Mouse (Mus musculus) granulocyte monocyte progenitor cell, adult 5-6 weeks (primary cell): ENCODE measurements around the gene Esrrg. TPM values are rescaled to one million over a fixed set of nuclear protein-coding genes. Genes with fewer than 3 reads are reported as not detected.

ENCODE experiments used
- ATAC-seq: replicated peaks from 2 replicates; pipeline ENCODE4 v1.8.0; 2016; ENCODE audit warnings: mild to moderate bottlenecking, moderate TSS enrichment, inconsistent platforms; ENCODE audit not compliant: poor library complexity, severe bottlenecking
- total RNA-seq, 2 experiments: library from RNA; stranded (forward) in 1 of 2; stranded (reverse) in 1 of 2; fragments of 200-712, 200-1000 nt in 1 of 2; fragments of >200 nt in 1 of 2; fragmentation: Nextera tagmentation in 1 of 2; gene quantifications; 2 replicates each; pipeline ENCODE4 v1.2.3; 2014 to 2017

The Esrrg gene
- total RNA-seq (2014; fragmentation: Nextera tagmentation) (not detected in 2 replicates), total RNA-seq (2017) (not detected in 2 replicates)

DNA sequence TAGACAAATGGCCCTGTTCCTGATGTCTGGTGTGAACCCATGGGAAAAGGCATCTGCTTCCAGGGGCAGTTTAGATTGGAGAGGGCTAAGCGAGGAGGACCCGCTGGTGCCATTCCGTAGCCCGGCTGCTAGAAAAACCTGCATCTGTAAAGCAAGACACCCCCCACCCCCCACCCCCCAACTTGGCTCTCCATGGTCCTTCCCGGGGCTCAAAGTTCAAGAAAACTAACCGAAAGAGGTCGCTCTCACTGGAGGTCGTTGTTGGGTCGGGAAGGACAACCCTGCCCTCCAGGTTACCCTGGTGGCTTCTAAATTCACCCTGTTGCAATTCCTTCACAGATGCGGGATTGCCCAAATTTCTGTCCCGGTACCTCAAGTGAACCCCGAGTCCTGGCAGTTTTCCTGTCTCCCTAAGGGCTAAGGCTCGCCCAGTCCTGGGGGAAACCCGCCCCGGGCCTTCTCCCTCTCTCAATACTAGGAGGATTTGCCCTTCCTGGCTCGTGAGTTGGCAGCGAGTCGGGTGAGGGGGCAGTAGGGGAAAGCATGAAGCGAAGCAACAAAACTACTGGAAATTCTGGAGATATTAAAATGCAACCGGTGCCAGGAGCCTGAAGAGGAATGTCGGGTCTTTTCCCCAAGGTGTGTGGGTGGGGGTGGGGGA, at the start of gene Esrrg:
Gene Esrrg, plus strand, starts transcription at position 531 of the 661 bp plus-strand sequence.
- ATAC-seq: no peak

DNA sequence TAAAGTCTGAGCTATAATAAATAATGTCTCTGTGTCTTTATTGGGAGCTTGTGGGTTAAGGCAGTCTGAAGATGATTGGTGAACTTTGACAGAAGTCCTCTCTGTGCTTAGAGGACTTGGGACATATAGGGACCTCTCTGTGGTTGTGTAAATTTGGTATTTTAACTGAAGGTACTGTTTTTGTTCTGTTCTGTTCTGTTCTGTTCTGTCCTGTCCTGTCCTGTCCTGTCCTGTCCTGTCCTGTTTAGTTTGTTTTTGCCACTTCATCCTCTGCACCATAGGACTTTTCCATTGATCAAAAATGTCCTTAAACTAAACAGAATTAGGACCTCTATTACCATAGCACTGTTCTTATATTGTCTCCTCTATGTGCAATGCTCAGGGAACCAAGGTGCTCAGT, 24.6 kb upstream of the Esrrg start:
- ATAC-seq: no peak

DNA sequence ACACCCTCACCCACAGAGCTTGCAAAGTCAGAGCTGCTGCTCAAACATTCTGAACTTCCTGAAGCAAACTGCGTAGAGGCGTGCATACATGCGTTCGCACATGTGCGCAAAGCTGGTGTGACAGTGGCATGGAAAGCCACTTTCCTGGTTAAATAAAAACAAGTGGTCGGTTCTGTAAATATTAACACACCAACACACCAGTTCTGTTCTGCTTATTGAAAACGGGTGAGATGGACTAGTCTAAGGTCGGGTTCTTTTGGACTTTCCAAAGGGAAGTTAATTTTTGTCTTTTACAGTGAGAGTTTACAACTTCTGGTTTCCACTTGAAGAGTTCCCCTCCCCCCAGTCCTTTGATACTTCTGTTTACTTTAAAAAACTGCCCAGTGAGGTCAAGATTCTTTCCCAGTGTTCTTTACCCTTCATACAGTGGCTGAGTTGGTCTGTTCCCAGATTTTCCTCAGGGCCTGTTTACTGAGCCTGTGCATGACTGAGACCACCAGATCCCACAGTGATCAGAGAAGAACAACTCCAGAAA, 22.0 kb upstream of the Esrrg start:
- no peak for ATAC-seq

DNA sequence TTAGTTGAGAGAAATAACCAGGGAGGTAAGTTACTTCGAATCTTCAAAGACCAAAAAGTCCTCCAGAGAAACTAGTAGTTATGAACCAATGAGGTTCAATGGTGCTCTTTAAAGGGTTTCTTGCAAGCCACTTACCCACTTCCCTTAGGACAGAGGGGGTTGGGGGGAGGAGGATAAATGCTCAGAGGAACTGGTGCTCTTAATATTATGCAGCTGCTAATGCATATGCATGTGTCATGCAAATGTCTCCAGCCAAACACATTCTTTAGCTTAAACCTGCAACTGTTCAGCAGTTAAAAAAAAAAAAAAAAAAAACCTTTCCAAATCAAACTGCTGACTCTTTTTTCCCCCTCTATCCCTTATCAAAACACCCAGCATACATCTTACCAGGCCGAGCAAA, 5.6 kb upstream of the Esrrg start:
- ATAC-seq: no peak

DNA sequence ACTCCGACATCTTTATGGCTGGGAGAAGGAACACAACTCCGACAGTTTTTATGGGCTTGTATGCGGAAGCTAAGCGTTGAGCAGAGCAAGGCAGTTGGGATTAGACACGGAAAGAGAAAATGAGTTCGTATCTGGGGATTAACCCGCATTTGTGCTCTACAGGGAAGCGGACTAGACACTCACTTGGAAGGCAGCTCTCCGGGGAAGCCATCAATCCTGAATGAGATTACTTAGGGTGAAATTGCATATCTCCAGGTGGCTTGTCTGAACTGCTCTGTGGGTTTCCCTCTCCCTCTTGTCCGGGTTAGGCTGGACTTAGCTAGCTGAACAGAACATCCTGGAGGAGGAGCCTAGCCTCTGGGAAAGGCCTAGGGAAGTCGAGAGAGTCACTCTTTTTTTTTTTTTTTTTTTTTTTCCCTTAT, 4.5 kb upstream of the Esrrg start:
- ATAC-seq: no peak

DNA sequence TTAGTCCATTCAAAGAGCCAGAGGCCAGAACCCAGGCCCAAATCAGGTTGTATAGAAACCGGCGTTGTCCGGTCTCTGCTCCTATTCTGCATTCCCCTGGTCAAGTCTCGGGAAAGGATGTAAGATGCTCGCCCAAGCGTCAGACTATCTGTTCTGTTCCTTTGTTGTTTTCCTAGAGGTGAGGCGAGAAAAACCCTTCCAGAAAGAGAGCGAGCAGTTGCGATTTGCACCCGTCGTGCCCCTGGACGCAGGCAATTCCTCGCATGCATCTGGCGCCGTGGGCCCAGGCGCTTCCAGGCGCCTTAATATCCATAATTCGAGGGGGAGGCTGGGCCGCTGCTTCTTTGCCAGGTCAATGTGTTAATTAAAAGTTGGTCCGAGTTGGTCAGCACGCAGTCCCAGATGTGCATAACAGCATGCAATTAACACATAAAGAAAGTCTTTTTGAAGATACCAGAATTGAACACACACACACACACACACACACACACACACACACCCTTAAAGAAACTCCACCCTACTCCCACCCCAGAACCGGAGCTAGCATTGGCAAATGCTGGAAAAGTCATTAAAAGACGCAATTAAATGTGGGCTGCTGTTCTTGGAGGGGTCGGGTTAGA, 3.8 kb upstream of the Esrrg start:
- no peak for ATAC-seq

DNA sequence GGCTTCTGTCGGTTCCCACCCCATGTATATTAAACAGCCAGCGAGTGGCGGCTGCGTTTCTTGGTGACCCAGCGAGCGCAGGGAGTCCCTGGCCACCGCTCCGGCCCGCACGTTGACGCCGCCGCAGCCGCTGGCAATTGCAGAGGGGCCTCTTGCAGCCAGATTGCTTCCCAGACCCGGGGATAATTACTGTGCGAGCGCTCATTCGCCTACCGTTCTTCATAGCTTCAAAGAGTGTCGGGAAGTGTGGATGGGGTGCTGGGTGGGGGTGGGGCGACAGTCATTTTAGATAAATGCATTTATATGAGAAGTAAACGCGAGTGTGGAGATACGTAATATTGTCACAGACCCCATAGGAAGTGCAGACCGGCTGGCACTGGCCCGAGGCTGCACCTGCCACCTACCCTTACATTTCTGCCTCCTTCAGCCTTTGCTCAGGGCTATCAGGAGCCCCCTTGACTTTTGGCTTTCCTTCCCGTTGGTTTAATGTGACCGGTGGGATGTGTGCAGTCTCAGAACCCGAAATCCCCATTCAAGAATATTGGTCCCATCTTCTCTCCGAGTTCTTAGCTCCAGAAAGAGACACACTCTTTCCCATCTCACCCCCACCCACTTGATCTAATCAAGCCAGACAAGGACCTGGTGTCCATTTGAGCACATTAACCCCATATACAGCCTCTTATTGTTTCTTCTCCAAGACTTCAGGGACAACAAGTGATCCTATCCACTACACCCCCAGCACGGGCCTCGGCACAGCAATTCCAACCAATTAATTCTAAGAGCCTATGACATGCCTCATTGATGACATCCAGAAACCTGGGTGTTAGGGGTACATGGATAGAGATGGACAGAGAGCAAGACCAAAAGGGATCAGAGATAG, 3.0 kb upstream of the Esrrg start:
- ATAC-seq: no peak

DNA sequence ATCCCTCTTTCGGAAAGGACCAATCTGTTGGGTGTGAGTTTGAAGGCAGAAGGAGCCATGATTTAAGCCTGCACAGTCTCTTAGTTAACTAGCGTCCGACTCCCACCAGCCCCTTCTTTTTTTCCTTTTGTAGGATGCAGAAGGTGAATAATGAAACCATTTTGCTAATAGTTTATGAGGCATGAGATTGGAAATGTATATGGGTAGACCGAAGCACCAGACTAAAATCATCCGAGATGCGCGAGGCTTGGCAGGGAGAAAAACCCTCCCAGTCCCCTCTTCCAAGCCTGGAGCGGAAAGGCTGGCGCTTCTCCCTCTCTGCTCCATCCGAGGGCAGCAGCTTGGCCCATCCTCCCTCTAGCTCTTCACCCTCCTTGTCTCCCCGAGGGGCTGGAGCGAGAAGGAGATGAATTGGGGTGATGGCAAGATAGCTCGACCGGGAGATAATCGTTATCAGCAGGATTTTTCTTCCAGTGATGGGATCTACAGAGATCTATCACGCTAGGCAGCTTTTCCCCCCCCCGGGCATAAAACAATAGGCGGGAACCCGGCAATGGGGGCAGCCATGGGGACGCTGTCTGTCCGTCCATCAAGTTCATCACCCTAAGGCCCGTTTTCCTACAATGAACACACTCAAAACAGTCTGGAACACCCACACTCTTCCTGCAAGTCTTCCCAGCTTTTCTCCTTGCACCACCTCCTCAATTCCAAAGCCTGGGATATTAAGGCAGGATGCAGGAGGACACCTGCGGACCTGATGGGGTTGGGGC, 2.1 kb upstream of the Esrrg start:
- ATAC-seq: no peak

DNA sequence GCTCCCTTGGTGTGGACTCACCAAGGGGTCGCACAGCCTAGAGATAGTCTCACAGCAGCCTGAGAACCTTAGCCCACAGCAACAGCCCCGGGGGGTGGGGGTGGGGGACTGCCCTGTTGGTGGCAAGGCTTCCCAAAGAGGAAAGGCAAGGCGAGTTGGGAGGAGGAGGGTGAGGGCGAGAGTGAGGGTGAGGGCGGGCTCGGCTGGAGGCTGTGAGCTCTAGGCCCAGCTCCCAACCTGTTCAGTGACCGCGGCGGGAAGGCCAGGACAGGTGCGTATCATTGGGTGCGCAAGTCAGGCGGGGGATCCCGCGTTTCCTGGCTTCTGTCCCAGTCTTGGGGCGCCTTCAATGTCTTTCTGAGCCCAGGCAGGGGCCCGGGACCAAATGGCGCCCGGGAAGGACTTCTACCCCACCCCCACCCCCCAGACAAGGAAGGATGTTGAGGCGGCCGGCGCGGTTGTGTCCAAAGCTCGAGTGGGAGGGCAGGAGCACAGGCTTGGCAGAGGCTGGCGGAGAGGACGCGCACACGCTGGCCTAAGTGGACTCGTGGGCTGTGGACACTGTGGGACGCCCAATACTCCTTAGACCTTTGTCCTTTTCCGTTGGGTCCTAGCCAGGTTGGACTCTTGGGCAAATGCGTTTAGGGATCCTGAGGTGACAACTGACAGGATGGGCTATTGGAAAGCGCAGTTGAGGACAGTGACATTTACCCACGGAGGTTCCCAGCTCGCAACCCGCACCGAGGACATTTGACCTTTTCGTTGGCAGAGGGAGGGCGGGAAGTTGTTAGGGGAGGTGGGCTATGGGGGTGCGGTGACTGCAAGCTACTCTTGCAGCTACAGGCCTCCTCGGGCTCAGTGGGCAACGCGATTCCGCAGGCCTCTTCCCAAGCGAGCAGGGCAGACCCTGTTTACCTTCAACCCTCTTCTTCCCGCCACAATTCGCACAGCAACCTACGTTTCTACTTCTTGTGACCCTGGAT, 1.2 kb upstream of the Esrrg start:
- no peak for ATAC-seq

DNA sequence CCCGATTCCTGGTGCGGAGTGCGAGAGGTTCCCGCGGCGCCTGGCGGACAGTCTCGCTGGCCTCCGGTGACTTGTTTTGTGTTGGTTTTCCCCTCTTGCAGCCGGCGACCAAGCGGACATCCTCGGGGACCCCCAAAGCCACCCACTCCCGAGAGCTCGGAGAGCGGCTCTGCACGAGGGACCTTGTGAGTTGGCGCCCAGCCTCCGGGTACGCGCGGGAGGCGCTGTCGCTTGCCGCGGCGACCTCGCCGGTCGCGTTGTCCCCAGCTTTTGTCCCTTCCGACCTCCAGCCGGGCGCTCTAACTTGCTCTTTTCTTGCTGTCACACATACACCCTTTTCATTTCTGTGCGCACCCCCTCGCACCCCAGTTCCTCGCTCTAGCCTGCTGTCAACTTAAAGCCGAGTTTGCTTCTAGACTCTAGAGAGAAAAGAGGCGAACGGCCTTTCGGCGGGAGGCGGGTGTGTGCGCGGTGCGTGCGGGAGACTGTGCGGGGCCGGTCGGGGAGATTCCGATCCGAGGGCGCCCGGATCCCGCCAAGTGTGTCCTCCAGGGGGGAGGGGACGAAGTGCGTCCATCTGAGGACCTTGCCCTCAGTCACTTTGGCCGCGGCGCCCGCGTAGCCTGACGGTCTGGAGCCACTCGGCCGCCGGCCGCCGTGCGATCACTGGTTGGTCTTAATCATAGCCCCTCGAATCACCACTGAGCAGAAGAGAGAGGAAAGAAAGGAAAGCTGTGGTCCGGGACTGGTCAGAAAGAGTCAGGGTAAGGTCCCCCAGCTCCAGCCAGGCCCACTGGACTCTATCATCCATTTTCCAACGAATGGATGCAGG, 646 bp downstream of the Esrrg start:
- ATAC-seq: peak; percentile 38; the same call in 1 of the 2 replicates

DNA sequence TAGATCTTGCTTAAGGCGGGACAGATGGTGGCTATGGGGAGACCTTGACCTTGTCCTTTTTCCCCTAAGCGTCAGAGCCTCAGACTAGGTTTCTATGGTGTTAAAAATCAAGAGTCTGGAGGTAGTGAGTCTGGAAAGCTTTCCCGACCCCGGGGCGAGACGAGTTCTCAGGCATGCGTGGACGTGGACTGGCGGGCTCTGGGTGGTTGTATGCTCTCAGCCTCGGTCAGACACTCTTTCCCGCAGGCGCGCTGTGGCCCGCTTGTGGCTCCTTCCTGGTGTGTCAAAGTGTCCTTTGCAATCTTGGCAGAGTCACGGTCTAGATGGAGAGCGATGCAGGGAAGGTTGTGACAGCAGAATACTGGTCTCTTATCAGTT, 1.3 kb downstream of the Esrrg start:
- no peak for ATAC-seq

DNA sequence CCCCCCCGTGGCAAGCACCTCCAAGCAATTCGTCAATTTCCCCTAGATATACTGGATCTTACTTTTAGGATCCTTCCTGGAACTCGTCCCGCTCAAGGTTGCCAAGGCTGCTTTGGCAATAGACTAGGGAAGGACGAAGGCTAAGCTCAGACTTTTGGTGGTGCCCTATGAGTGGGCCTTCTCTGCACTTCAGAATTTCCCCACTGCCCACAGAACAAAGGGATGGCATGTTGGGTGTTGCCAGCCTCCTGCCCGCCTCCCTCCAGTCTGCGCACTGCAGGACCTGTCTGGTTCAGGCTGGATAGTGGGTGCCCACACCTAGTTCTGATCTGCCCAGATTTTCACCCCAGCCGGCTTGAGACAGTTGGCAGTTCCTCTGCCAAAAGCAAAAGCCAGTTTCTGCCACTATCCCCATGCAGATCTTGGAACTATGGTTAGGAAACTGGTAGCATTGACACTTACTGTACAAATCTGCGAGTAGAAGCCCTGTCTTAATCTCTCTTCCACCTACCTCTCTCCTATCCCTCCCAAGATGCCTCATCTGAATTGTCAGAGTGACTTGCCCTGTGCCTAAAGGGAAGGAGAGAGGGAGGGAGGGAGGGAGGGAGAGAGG, 1.9 kb downstream of the Esrrg start:
- no peak for ATAC-seq

DNA sequence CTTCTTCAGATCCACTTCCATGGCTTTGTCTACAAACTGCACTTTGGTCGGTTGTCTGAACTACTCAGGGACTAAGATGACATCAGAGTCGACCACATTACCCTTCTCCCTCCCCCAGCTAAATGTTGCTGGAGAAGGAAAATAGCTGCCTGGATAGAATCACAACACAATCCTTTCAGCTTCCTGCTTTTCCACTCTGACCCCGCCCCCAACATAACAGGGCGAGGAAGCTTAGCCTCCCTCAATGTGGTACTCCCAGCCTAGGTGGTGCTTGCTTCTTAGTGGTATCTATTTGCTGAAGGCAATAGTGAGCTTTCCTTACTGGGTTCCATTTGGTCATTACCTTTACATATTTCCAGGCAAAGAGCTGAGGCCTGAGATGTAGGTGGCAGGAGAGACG, 3.3 kb downstream of the Esrrg start:
- no peak for ATAC-seq

DNA sequence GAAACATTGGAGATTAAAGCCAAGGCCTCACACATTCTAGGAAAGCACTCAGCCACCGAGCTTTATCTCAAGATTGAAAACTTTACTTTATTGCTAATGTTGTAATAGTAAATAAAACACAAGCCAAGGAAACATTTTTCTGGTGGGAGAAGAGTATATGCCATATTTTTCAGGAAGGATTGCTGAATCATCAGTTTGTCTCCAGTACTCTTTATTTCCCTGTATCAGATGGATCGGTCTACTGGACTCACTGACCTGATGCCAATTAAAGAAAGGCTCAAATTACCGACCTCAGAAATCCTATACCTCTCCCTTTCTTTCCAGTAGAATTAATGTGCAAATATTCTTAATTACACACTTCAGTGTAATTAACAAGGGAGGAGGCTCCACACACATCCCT, 4.7 kb downstream of the Esrrg start:
- ATAC-seq: no peak

DNA sequence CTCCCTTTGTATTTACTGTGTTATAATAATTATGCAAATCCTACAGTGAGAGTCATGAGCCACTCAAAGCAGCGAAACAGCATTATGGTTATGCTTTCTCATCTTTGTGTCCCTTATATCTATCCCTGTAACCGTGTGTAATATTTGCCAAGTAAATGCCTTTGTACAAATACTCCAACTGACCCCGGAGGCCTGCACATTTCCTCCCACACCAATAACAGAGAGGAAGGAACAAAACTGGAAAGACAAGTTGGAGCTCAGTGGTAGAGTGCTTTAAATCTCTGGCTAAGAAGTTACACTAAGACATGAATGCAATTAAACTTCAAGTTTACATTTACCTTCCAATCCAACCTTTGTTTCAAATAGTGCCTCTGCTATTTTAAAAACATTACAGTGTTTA, 15.4 kb downstream of the Esrrg start:
- no peak for ATAC-seq

DNA sequence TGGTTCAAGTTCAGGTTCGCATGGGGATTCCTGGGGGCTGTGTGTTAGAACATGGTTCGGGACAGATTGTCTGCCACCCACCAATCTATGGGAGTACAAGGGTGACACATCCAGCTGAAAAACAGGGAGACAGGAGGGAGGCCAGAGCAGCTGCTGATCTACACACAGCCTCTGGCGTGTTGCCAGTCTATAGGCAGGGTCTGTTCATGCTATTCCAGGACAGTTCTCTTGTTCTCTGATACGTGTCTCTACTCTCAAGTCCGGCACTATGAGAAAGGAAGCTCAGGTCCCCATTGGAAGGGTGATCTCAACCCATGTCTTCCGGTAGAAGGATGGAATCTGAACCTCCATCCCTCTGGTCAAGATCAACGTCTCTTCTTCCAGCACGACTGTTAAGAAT, 21.8 kb downstream of the Esrrg start:
- no peak for ATAC-seq

DNA sequence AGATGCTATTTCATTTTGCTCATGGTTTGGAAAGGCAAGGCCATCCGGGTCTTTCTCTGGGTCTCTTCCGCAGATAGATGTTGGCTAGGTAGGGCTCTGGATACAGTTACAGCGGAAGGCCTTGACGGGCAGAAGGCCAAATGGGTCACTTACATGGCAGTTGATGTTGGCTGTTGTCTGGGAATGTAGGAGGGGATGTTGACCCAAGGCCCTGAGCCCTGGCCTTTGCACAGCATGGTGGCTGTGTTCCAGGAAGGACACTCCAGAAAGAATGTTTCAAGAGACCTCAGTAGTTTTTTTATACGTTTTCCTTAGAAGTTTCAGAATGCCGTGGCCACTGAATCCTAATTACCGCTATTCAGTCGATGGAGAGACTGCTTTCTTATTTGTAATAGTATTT, 22.9 kb downstream of the Esrrg start:
- no peak for ATAC-seq

DNA sequence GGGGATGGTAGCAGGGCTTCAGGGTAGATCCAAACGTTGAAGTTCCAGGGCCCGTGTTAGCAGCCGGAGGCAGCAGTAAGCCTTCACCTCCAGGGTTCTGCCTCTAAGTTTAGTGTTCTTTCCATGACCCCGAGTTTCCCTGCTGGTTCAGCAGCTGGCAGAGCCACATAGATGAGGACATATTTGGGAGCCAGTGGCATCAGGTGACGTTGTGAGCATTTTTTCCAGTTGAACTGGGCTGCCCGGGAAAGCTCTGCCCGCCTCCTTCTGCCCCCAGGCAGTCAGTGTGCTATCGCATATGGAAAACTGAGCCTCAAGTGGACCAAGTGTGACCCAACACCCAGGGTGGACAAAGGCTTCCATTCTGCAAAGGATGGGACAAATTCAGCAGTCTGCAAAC, 36.7 kb downstream of the Esrrg start:
- ATAC-seq: no peak
